Mouse (Mus musculus): ENCODE measurements around the gene Golga4. TPM values are rescaled to one million over a fixed set of nuclear protein-coding genes. Genes with fewer than 3 reads are reported as not detected.

Gene Golga4
- polyA plus RNA-seq, 1 experiment from 2014 or later: 96.8 TPM

DNA sequence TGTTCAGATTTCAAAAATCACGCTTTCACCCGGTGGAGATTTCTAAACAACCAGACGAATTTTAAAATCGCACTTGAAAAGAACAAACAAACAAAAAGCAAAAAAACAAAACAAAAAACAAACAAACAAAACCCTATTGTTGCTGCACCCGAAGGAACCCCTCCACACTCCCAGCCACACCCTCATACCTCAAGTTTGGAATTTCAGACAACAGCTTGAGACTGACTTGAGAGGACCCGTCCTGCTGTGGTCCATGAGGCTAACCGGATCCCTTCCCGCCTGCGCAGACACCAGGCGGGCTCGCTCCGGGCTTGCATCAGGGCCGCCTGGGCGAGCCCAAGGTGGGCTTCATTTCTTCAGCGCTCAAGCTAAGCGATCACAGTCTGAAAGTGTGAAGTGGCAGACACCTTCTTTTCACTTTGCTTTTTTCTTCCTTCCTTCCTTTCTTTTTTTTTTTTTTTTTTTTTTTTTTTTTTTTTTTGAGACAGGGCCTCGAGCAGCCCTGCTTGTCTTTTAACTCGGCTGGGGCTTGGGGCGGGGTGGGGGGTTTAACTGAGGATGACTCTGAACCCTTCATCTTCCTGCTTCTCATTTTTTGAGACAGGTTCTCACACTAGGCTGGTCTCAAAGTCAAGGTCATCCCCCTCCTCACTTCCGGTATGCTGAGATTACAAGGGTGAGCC, 17.0 kb upstream of the Golga4 start:
- H3K27me3 ChIP-seq: peaks cover 20% of the 10 kb centered on the region
- no peak for TF ChIP-seq CTCF (IDR thresholded peaks at IDR 0.05)
- CTCF ChIA-PET: interaction anchor here (0.6 to 1.8 kb wide), 8 partner anchors 11 to 440 kb away, joined by 3 to 12 read pairs (median 4); partner anchors contain the start of genes Eomes and Golga4
- POLR2A ChIA-PET: no interaction called here
- in situ Hi-C loops (cut with MboI; ENCODE audit: low pct_unique_long_range_greater_than_20kb): no loop called here
- no peak for DNase-seq (ENCODE audit: low read depth, low spot score)
- no peak for ATAC-seq

DNA sequence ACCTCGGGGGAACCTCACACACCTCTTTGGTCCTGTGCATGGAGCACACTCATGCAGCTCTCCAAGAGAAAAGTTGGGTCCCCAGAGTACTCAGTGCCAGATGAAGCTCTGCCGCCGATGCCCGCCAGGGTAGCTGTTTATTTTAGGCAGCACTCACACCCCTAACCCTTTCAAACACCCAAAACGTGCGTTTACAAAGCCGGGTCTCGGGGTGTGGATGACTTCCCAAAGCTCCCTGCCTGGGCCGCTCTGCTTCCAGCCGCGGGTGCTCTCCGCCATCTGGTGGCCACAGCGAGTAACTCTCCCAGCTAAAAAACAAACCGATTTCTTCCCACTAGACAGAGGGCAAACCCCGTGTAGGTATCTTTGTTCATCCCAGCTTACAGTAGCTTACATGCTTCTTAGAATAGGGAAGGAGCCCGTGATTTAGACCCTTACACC, 16.5 kb upstream of the Golga4 start:
- POLR2A ChIA-PET: no interaction called here
- peaks cover 20% of the 10 kb centered on the region for H3K27me3 ChIP-seq
- in situ Hi-C loops (cut with MboI; ENCODE audit: low pct_unique_long_range_greater_than_20kb): loop anchor here (5.0 kb wide), 1 partner anchor 447 kb away; the partner anchor contains the start of gene Azi2
- no peak for DNase-seq (ENCODE audit: low read depth, low spot score)
- peak; percentile 97 for TF ChIP-seq CTCF (IDR thresholded peaks at IDR 0.05)
- ATAC-seq: peak; percentile 96
- CTCF ChIA-PET: interaction anchor here (0.6 to 1.8 kb wide), 8 partner anchors 11 to 441 kb away, joined by 3 to 12 read pairs (median 4); partner anchors contain the start of genes Eomes and Golga4

GRCm38 (mm10) chr9:118491195-118491594, 14.9 kb upstream of the Golga4 start:
- DNase-seq (ENCODE audit: low read depth, low spot score): no peak
- POLR2A ChIA-PET: interaction anchor here (0.6 kb wide), 1 partner anchor 240 kb away, joined by 3 read pairs; no protein-coding TSS in a partner anchor
- peaks cover 20% of the 10 kb centered on the region for H3K27me3 ChIP-seq
- ATAC-seq: no peak
- TF ChIP-seq CTCF (IDR thresholded peaks at IDR 0.05): no peak
- in situ Hi-C loops (cut with MboI; ENCODE audit: low pct_unique_long_range_greater_than_20kb): loop anchor here (5.0 kb wide), 1 partner anchor 449 kb away; the partner anchor contains the start of gene Azi2
- CTCF ChIA-PET: interaction anchor here (1.7 to 1.9 kb wide), 3 partner anchors 10 to 451 kb away, joined by 5 read pairs; partner anchors contain the start of gene Azi2

GRCm38 (mm10) chr9:118492932-118493698, 13.0 kb upstream of the Golga4 start:
- ChIA-PET CTCF (interaction anchor here (1.9 kb wide), 1 partner anchor 394 kb away, joined by 5 read pairs; no protein-coding TSS in a partner anchor), POLR2A (no interaction called here)
- H3K27me3 ChIP-seq: peaks cover 20% of the 10 kb centered on the region
- in situ Hi-C loops (cut with MboI; ENCODE audit: low pct_unique_long_range_greater_than_20kb): loop anchor here (5.0 kb wide), 1 partner anchor 451 kb away; the partner anchor contains the start of gene Azi2
- ATAC-seq: no peak
- no peak for DNase-seq (ENCODE audit: low read depth, low spot score)
- no peak for TF ChIP-seq CTCF (IDR thresholded peaks at IDR 0.05)

DNA sequence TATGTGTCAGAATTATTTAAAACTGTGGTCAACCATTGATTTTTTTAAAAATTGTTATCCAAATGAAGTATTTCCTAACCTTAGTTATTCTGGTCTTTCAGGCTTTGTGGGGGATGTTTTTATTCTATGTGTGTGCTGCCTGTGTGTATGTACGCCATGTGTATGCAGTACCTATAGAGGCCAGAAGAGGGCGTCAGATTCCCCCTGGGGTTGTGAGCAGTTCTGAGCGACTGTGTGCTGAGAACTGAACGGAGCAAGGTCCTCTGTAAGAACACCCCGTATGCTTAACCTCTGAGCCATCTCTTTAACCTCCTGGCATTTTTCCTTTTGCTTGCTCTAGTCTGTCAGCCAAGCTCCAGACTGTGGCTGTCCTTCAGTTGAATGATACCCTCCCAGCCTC, 12.0 kb upstream of the Golga4 start:
- CTCF ChIA-PET: no interaction called here
- in situ Hi-C loops (cut with MboI; ENCODE audit: low pct_unique_long_range_greater_than_20kb): loop anchor here (5.0 kb wide), 1 partner anchor 452 kb away; the partner anchor contains the start of gene Azi2
- peak; percentile 38 for TF ChIP-seq CTCF (IDR thresholded peaks at IDR 0.05)
- ATAC-seq (no peak), DNase-seq (ENCODE audit: low read depth, low spot score) (no peak)
- POLR2A ChIA-PET: no interaction called here
- peaks cover 20% of the 10 kb centered on the region for H3K27me3 ChIP-seq

DNA sequence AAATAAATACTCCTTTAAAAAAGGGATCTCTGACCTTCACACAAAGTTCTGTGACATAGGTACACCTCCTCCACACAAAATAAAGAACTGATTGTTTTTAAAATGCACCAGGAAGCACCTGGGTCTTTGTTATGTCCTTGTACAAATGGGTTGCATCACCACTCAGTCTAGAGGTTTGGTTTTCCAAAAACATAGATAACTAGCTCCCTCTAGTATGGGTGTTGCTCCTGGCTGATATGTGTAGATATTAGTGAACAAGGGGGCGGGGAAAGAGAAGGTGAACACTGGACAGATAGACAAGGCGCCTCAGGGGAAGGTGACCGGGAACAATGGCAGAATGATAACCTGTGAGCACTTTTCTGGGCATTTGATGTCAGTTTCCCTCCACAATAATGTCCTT, 10.1 kb upstream of the Golga4 start:
- no peak for TF ChIP-seq CTCF (IDR thresholded peaks at IDR 0.05)
- CTCF ChIA-PET: no interaction called here
- in situ Hi-C loops (cut with MboI; ENCODE audit: low pct_unique_long_range_greater_than_20kb): no loop called here
- DNase-seq (ENCODE audit: low read depth, low spot score) (no peak), ATAC-seq (no peak)
- POLR2A ChIA-PET: no interaction called here
- peaks cover 20% of the 10 kb centered on the region for H3K27me3 ChIP-seq

- no peak for TF ChIP-seq CTCF (IDR thresholded peaks at IDR 0.05)
- DNase-seq (ENCODE audit: low read depth, low spot score): no peak
- H3K27me3 ChIP-seq: peaks cover 12% of the 10 kb centered on the region
- in situ Hi-C loops (cut with MboI; ENCODE audit: low pct_unique_long_range_greater_than_20kb): no loop called here
- no peak for ATAC-seq
- ChIA-PET POLR2A (no interaction called here), CTCF (no interaction called here)
Measured at GRCm38 (mm10) chr9:118496952-118497351, 9.1 kb upstream of the Golga4 start.

GRCm38 (mm10) chr9:118498061-118498460, 8.0 kb upstream of the Golga4 start:
- ChIA-PET CTCF (no interaction called here), POLR2A (no interaction called here)
- DNase-seq (ENCODE audit: low read depth, low spot score) (no peak), ATAC-seq (no peak)
- in situ Hi-C loops (cut with MboI; ENCODE audit: low pct_unique_long_range_greater_than_20kb): no loop called here
- peaks cover under 1% of the 10 kb centered on the region for H3K27me3 ChIP-seq
- no peak for TF ChIP-seq CTCF (IDR thresholded peaks at IDR 0.05)

DNA sequence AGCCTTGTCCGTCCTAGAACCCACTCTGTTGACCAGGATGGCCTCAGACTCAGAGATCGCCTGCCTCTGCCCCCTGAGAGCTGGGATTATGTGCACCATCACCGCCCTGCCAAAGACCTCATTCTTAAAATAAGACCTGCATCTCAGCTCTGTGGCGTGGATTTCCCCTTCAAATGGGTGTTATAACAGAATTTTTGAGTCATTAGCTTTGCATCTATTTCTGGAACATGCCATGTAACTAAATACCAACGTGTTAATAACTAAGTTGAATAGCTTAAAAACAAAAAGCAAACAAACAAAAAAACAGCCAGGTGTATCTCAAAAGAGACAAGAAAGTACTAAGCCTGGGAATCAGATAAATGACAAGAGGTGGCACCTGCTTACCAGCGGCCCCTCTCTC, 5.1 kb upstream of the Golga4 start:
- H3K27me3 ChIP-seq: no peaks in the 10 kb centered on the region
- ChIA-PET POLR2A (no interaction called here), CTCF (interaction anchor here (0.8 to 2.0 kb wide), 3 partner anchors 10 to 49 kb away, joined by 3 to 5 read pairs (median 3); no protein-coding TSS in a partner anchor)
- no peak for TF ChIP-seq CTCF (IDR thresholded peaks at IDR 0.05)
- no peak for DNase-seq (ENCODE audit: low read depth, low spot score)
- ATAC-seq: no peak
- in situ Hi-C loops (cut with MboI; ENCODE audit: low pct_unique_long_range_greater_than_20kb): loop anchor here (25.0 kb wide), 1 partner anchor 1339 kb away; no protein-coding TSS in a partner anchor

DNA sequence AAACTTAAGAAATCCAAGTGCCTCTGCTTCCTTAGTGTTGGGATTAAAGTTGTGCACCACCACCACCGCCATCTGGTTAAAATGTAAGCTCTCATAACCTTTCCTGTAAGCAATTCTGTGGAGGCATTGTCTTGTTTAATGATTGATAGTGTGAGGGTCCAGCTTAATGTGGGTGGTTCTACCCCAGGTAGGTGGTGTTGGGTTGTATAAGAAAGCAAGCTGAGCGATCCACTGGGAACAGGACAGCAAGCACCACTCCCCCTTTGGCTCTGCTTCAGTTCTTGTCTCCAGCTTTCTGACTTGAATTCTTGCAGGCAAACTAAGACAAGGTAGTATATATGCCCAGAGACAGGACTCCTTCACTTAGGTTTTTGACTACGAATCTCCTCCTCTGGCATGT, 1.4 kb upstream of the Golga4 start:
- ChIA-PET POLR2A (no interaction called here), CTCF (interaction anchor here (2.1 kb wide), 1 partner anchor 15 kb away, joined by 7 read pairs; no protein-coding TSS in a partner anchor)
- in situ Hi-C loops (cut with MboI; ENCODE audit: low pct_unique_long_range_greater_than_20kb): loop anchor here (25.0 kb wide), 1 partner anchor 1342 kb away; no protein-coding TSS in a partner anchor
- DNase-seq (ENCODE audit: low read depth, low spot score) (no peak), ATAC-seq (no peak)
- H3K27me3 ChIP-seq: no peaks in the 10 kb centered on the region
- no peak for TF ChIP-seq CTCF (IDR thresholded peaks at IDR 0.05)
